Mouse (Mus musculus) brain, embryonic 14.5 days (tissue): ENCODE results near the gene Map4k3.

ENCODE experiments used
- CTCF ChIP-seq: fragments of 200-500 bp; IDR thresholded peaks from 2 replicates; pipeline ENCODE4 v1.5.1; 2012; ENCODE audit warnings: inconsistent platforms, mild to moderate bottlenecking, moderate library complexity, borderline replicate concordance; ENCODE audit not compliant: insufficient read depth, insufficient read length; ENCODE audit errors: extremely low read depth
- POLR2A ChIP-seq: fragments of 200-500 bp; IDR thresholded peaks from 2 replicates; pipeline ENCODE4 v1.6.1; 2012; ENCODE audit warnings: mild to moderate bottlenecking, inconsistent platforms, borderline replicate concordance; ENCODE audit not compliant: poor library complexity, insufficient read depth, insufficient read length, severe bottlenecking; ENCODE audit errors: extremely low read depth

- TF ChIP-seq CTCF: no peak
- no peak for TF ChIP-seq POLR2A
These were observed 21.7 kb downstream of the Map4k3 start for GRCm38 (mm10) chr17:80706608-80707007.
